7 mouse cellular contexts compared by ENCODE assay signal in genomic region chr12:79612334-79613060, GRCm38 (mm10).
DNase-seq lines count a peak whose midpoint lies in the region; ATAC-seq lines count a peak whose summit lies in the region.

No protein-coding gene starts in this region.

- H3K9ac ChIP-seq in embryonic facial prominence, embryonic 11.5 days (replicated peaks; ENCODE audit: low read length) = no peak overlapping the region; the same call in 1 of the 2 replicates
- H3K9ac ChIP-seq in limb, embryonic 11.5 days (ENCODE audit: low read length) = no peak overlapping the region
- H3K9ac ChIP-seq in midbrain, embryonic 14.5 days (replicated peaks; ENCODE audit: low read length) = no peak overlapping the region

- 49% methylated on average over 14 of the region's 14 CpGs for WGBS in embryonic facial prominence, embryonic 11.5 days
- 52% methylated on average over 14 of the region's 14 CpGs for WGBS in limb, embryonic 11.5 days
- WGBS in midbrain, embryonic 14.5 days = 52% methylated on average over 14 of the region's 14 CpGs

- ATAC-seq in embryonic facial prominence, embryonic 11.5 days (replicated peaks; ENCODE audit: insufficient number of reproducible peaks, low FRiP score, low TSS enrichment, low read depth) = peak; percentile 91
- ATAC-seq in limb, embryonic 11.5 days (ENCODE audit: insufficient number of reproducible peaks, low FRiP score, low TSS enrichment, low read depth) = peak; percentile 86
- ATAC-seq in midbrain, embryonic 14.5 days (ENCODE audit: low FRiP score, low TSS enrichment) = peak; percentile 88

- no peaks in the 10 kb centered on the region for H3K27me3 ChIP-seq in embryonic facial prominence, embryonic 11.5 days (ENCODE audit: control insufficient read depth, insufficient read depth, low read length)
- H3K27me3 ChIP-seq in limb, embryonic 11.5 days (ENCODE audit: control insufficient read depth, insufficient read depth, low read length) = no peaks in the 10 kb centered on the region
- no peaks in the 10 kb centered on the region for H3K27me3 ChIP-seq in midbrain, embryonic 14.5 days (ENCODE audit: control insufficient read depth, insufficient read depth, low read length)

- H3K4me3 ChIP-seq in embryonic facial prominence, embryonic 11.5 days (ENCODE audit: low read depth, low read length) = no peak overlapping the region
- H3K4me3 ChIP-seq in limb, embryonic 11.5 days (ENCODE audit: low read depth, low read length) = no peak overlapping the region
- no peak overlapping the region for H3K4me3 ChIP-seq in midbrain, embryonic 14.5 days (replicated peaks; ENCODE audit: low read depth, low read length)

- no peaks in the 10 kb centered on the region for H3K36me3 ChIP-seq in embryonic facial prominence, embryonic 11.5 days (replicated peaks; ENCODE audit: control insufficient read depth, insufficient read depth, low read depth, low read length)
- H3K36me3 ChIP-seq in limb, embryonic 11.5 days (ENCODE audit: control insufficient read depth, insufficient read depth, low read length) = no peaks in the 10 kb centered on the region
- no peaks in the 10 kb centered on the region for H3K36me3 ChIP-seq in midbrain, embryonic 14.5 days (ENCODE audit: control insufficient read depth, insufficient read depth, low read length)

- no peak overlapping the region for H3K4me2 ChIP-seq in embryonic facial prominence, embryonic 11.5 days (ENCODE audit: low read depth, low read length)
- no peak overlapping the region for H3K4me2 ChIP-seq in limb, embryonic 11.5 days (ENCODE audit: low read depth, severe bottlenecking)
- H3K4me2 ChIP-seq in midbrain, embryonic 14.5 days (ENCODE audit: low read length) = no peak overlapping the region

- H3K4me1 ChIP-seq in embryonic facial prominence, embryonic 11.5 days (ENCODE audit: control insufficient read depth, insufficient read depth, low read length) = no peaks in the 10 kb centered on the region
- H3K4me1 ChIP-seq in limb, embryonic 11.5 days (ENCODE audit: control insufficient read depth, insufficient read depth, low read length) = peaks cover 26% of the 10 kb centered on the region
- peaks cover 9% of the 10 kb centered on the region; the same call in 1 of the 2 replicates for H3K4me1 ChIP-seq in midbrain, embryonic 14.5 days (ENCODE audit: control insufficient read depth, insufficient read depth, low read length)

- H3K9me3 ChIP-seq in embryonic facial prominence, embryonic 11.5 days (replicated peaks; ENCODE audit: control insufficient read depth, low read length) = no peaks in the 10 kb centered on the region
- no peaks in the 10 kb centered on the region for H3K9me3 ChIP-seq in limb, embryonic 11.5 days (ENCODE audit: control insufficient read depth, low read length)
- H3K9me3 ChIP-seq in midbrain, embryonic 14.5 days (ENCODE audit: control insufficient read depth, low read length) = no peaks in the 10 kb centered on the region

- H3K27ac ChIP-seq in embryonic facial prominence, embryonic 11.5 days (replicated peaks; ENCODE audit: low read depth, low read length) = peak overlapping the region; percentile 10; the same call in 1 of the 2 replicates
- 0 out of 2 replicates have a peak overlapping the region, but pooled peaks have one; percentile 56 for H3K27ac ChIP-seq in limb, embryonic 11.5 days (replicated peaks; ENCODE audit: low read depth, low read length)
- H3K27ac ChIP-seq in midbrain, embryonic 14.5 days (replicated peaks; ENCODE audit: low read depth, low read length) = no peak overlapping the region

- DNase-seq in adrenal gland, postnatal 14 days = peak; percentile 92
- DNase-seq in embryonic facial prominence, embryonic 11.5 days (ENCODE audit: low spot score) = peak; percentile 95
- peak; percentile 98 for DNase-seq in heart, adult 11 months
- DNase-seq in kidney, adult 18-20 months = peak; percentile 83
- peak; percentile 91 for DNase-seq in limb, embryonic 11.5 days (ENCODE audit: low spot score)
- peak; percentile 94 for DNase-seq in midbrain, embryonic 14.5 days
- peak; percentile 70 to 80 for DNase-seq in spleen, adult 18-20 months
